Mouse (Mus musculus) midbrain, embryonic 11.5 days (tissue): ENCODE results near the gene Aif1l. TPM values are rescaled to one million over a fixed set of nuclear protein-coding genes. Genes with fewer than 3 reads are reported as not detected.

ENCODE experiments used
- ATAC-seq: fragments of 200-750 bp; cut with Nextera tagmentation; 2 replicates; pipeline ENCODE4 v1.8.0; 2017; ENCODE audit warnings: moderate TSS enrichment, moderate library complexity; ENCODE audit not compliant: low FRiP score
- DNase-seq: peaks from one replicate; pipeline ENCODE4 v3.0.0; 2015; ENCODE audit warnings: low spot score; ENCODE audit errors: missing footprints
- H3K27ac ChIP-seq: fragments of 300-500 bp; sonication (generic); 2 replicates; pipeline ENCODE4 v1.5.1; 2014; ENCODE audit warnings: low read depth, low read length
- H3K27me3 ChIP-seq: fragments of 300-500 bp; sonication (generic); 2 replicates; pipeline ENCODE4 v1.6.1; 2014; ENCODE audit warnings: mild to moderate bottlenecking, low read length, moderate library complexity, mixed read lengths; ENCODE audit not compliant: control insufficient read depth, insufficient read depth
- H3K36me3 ChIP-seq: fragments of 300-500 bp; sonication (generic); 2 replicates; pipeline ENCODE4 v1.6.1; 2014; ENCODE audit warnings: mild to moderate bottlenecking, low read length, moderate library complexity, mixed read lengths; ENCODE audit not compliant: control insufficient read depth, insufficient read depth
- H3K4me1 ChIP-seq: fragments of 300-500 bp; sonication (generic); 2 replicates; pipeline ENCODE4 v1.6.1; 2014; ENCODE audit warnings: low read length; ENCODE audit not compliant: control insufficient read depth, insufficient read depth
- H3K4me2 ChIP-seq: fragments of 300-500 bp; sonication (generic); 2 replicates; pipeline ENCODE4 v1.6.1; 2014; ENCODE audit warnings: mild to moderate bottlenecking, moderate library complexity
- H3K4me3 ChIP-seq: fragments of 300-500 bp; sonication (generic); 2 replicates; pipeline ENCODE4 v1.5.1; 2014; ENCODE audit warnings: low read depth, low read length
- H3K9ac ChIP-seq: fragments of 300-500 bp; sonication (generic); 2 replicates; pipeline ENCODE4 v1.6.1; 2014; ENCODE audit warnings: low read length
- H3K9me3 ChIP-seq: fragments of 300-500 bp; sonication (generic); 2 replicates; pipeline ENCODE4 v1.6.1; 2016; ENCODE audit warnings: low read length; ENCODE audit not compliant: control insufficient read depth
- WGBS: fragments of 180-500 bp; shearing (Covaris S2); extraction: QIAGEN DNeasy Blood & Tissue Kit; methylation state at CpG from one replicate; pipeline ENCODE4 v1.1.7; 2014; 5-methylcytosine and 5-hydroxymethylcytosine counted together
- polyA plus RNA-seq: library from polyadenylated mRNA; unstranded; fragments of >200 nt; fragmentation: Nextera tagmentation; extraction: Ambion mirVana; gene quantifications from 2 replicates; pipeline ENCODE4 v1.2.1, GENCODE M21; 2014

Gene Aif1l
- polyA plus RNA-seq, 1 experiment from 2014 or later, result 65.0 TPM

GRCm38 (mm10) chr2:31945580-31945979, 4.4 kb upstream of the Aif1l start:
- no peak overlapping the region for H3K27ac ChIP-seq
- H3K9me3 ChIP-seq, result no peaks in the 10 kb centered on the region
- H3K27me3 ChIP-seq, result peaks cover 3% of the 10 kb centered on the region
- H3K9ac ChIP-seq, result no peak overlapping the region
- no peak for ATAC-seq
- 0 out of 2 replicates have a peak, but pooled peaks cover 3% of the 10 kb centered on the region for H3K4me1 ChIP-seq
- no peak for DNase-seq
- H3K36me3 ChIP-seq, result no peaks in the 10 kb centered on the region
- WGBS, result 80% methylated on average over 2 of the region's 2 CpGs
- H3K4me3 ChIP-seq, result no peak overlapping the region
- no peak overlapping the region for H3K4me2 ChIP-seq

- Histone ChIP-seq H3K27ac (no peak overlapping the region), H3K4me2 (no peak overlapping the region), H3K4me1 (peaks cover 11% of the 10 kb centered on the region), H3K9me3 (no peaks in the 10 kb centered on the region), H3K27me3 (peaks cover 3% of the 10 kb centered on the region), H3K36me3 (no peaks in the 10 kb centered on the region), H3K9ac (no peak overlapping the region), H3K4me3 (no peak overlapping the region)
- WGBS, result 75% methylated on average over 6 of the region's 6 CpGs
- DNase-seq, result peak; percentile 10
- ATAC-seq, result no peak
Observed at GRCm38 (mm10) chr2:31948392-31948791, 1.5 kb upstream of the Aif1l start.

GRCm38 (mm10) chr2:31948801-31949200, 1.1 kb upstream of the Aif1l start:
- Histone ChIP-seq H3K4me2 (no peak overlapping the region), H3K9ac (no peak overlapping the region), H3K4me1 (peaks cover 11% of the 10 kb centered on the region), H3K27ac (no peak overlapping the region), H3K9me3 (no peaks in the 10 kb centered on the region), H3K4me3 (no peak overlapping the region), H3K36me3 (no peaks in the 10 kb centered on the region), H3K27me3 (peaks cover 3% of the 10 kb centered on the region)
- WGBS, result 77% methylated on average over 6 of the region's 6 CpGs
- DNase-seq, result peak; percentile 68
- ATAC-seq, result no peak

- no peak for ATAC-seq
- Histone ChIP-seq H3K27me3 (peaks cover 3% of the 10 kb centered on the region), H3K9me3 (no peaks in the 10 kb centered on the region), H3K9ac (peak overlapping the region; percentile 82), H3K36me3 (no peaks in the 10 kb centered on the region), H3K4me2 (peak overlapping the region; percentile 97), H3K4me1 (peaks cover 11% of the 10 kb centered on the region), H3K4me3 (peak overlapping the region; percentile 72), H3K27ac (no peak overlapping the region)
- peak; percentile 91 for DNase-seq
- WGBS, result 21% methylated on average over 9 of the region's 9 CpGs
Observed at GRCm38 (mm10) chr2:31950966-31951365, 1.0 kb downstream of the Aif1l start.

DNA sequence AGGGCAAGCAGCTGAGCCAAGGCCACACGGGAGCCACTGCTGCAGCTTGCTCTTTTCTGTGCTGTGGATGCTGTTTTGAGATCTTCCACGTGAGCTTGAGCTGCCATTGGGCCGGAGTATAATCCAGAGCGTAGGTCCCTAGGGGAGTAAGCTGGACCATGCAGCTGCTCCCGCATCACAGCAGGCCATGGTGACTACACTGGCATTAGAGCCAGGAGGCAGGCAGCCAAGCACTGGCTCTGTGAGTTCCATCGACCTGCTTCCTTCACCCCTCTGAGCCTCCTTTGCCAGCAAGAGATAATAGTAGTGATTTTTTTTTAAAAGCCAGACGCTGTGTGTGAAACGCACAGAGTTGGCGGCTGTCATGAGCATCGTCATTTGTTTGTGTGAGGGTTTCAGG, 2.3 kb downstream of the Aif1l start:
- Histone ChIP-seq H3K9me3 (no peaks in the 10 kb centered on the region), H3K27me3 (peaks cover 3% of the 10 kb centered on the region), H3K4me1 (peaks cover 11% of the 10 kb centered on the region), H3K36me3 (no peaks in the 10 kb centered on the region), H3K9ac (no peak overlapping the region), H3K4me3 (no peak overlapping the region), H3K27ac (no peak overlapping the region), H3K4me2 (no peak overlapping the region; the same call in 1 of the 2 replicates)
- WGBS, result 86% methylated on average over 10 of the region's 10 CpGs
- ATAC-seq (no peak), DNase-seq (peak; percentile 72)

DNA sequence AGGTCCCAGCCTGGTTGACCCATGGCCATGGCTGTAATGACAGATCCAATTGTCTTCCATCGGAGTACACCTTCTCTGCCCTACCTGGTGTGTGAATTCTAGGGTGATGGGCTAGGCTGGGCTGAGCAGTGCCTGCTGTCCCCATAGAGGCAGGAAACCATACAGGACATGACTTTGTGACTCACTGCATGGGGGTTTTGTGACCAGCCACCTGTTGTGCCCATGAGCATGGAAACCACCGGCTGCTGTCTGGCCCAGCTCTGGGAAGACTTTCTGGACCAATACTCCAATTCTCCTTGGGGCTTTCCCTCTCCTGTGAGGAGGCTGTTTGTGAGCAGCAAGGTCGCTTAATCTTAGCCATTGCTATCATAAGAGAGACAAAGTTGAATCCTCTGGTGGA, 2.8 kb downstream of the Aif1l start:
- Histone ChIP-seq H3K4me3 (no peak overlapping the region), H3K27ac (no peak overlapping the region), H3K4me2 (no peak overlapping the region), H3K36me3 (no peaks in the 10 kb centered on the region), H3K4me1 (peaks cover 11% of the 10 kb centered on the region), H3K27me3 (peaks cover 3% of the 10 kb centered on the region), H3K9me3 (no peaks in the 10 kb centered on the region), H3K9ac (no peak overlapping the region)
- DNase-seq (peak; percentile 79), ATAC-seq (no peak)
- WGBS, result 93% methylated on average over 3 of the region's 3 CpGs

DNA sequence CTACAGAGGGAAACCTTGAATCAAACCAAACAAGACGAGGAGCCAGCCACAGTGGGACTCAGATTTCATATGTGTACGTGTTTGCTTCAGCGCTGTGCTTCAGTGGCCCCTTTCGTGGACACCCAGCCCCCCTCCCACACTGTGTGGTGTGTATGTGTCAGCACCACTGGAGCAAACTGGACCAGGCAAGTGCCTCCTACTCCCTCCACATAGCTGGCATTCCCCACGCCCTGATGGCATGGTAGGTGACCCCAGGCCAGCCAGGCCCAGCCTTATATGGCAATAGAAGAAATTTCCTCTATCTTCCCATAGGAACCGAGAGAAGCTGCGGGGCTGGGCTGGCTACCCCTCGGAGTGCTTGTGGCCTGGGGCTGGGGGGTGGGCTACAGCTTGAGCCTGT, 3.7 kb downstream of the Aif1l start:
- WGBS, result 88% methylated on average over 8 of the region's 8 CpGs
- no peak overlapping the region for H3K4me2 ChIP-seq
- no peaks in the 10 kb centered on the region for H3K36me3 ChIP-seq
- H3K27ac ChIP-seq, result no peak overlapping the region
- no peak overlapping the region for H3K4me3 ChIP-seq
- H3K9ac ChIP-seq, result no peak overlapping the region
- H3K4me1 ChIP-seq, result peaks cover 11% of the 10 kb centered on the region
- H3K9me3 ChIP-seq, result no peaks in the 10 kb centered on the region
- H3K27me3 ChIP-seq, result peaks cover 3% of the 10 kb centered on the region
- no peak for ATAC-seq
- DNase-seq, result no peak

DNA sequence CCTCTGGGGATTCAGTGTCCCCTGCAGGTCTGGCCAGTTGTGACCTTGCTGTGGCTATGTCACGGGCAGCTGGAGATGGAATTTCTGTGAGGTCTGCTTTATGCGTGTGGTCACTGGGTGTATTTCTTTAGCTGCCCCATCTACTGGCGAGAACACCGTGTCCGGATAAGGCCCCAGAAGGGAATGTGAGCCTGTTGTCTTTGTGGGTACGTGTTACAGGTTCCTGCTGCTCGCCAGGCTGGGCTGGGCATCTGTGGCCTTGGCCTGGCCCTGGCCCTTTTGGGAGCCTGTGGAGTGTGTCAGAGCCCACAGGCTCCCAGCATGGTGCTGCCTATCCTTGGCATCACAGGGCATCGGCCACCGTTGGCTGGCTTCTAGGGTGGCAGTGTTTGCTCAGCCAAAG, 4.8 kb downstream of the Aif1l start:
- DNase-seq (peak; percentile 14), ATAC-seq (no peak)
- Histone ChIP-seq H3K36me3 (no peaks in the 10 kb centered on the region; the same call in 1 of the 2 replicates), H3K4me3 (no peak overlapping the region), H3K27ac (no peak overlapping the region), H3K9me3 (no peaks in the 10 kb centered on the region), H3K4me1 (peaks cover 11% of the 10 kb centered on the region), H3K9ac (no peak overlapping the region), H3K27me3 (no peaks in the 10 kb centered on the region), H3K4me2 (no peak overlapping the region)
- 88% methylated on average over 9 of the region's 9 CpGs for WGBS

GRCm38 (mm10) chr2:31955686-31956085, 5.7 kb downstream of the Aif1l start:
- peak; percentile 44 for DNase-seq
- Histone ChIP-seq H3K9me3 (no peaks in the 10 kb centered on the region), H3K9ac (no peak overlapping the region), H3K27me3 (no peaks in the 10 kb centered on the region), H3K4me1 (peaks cover 7% of the 10 kb centered on the region), H3K27ac (no peak overlapping the region), H3K36me3 (no peaks in the 10 kb centered on the region; the same call in 1 of the 2 replicates), H3K4me3 (no peak overlapping the region), H3K4me2 (no peak overlapping the region)
- ATAC-seq, result no peak
- WGBS, result 86% methylated on average over 5 of the region's 5 CpGs
